31 mouse cellular contexts compared by ENCODE assay signal in genomic region chr2:59448921-59449320, GRCm38 (mm10). TPM values are rescaled to one million over a fixed set of nuclear protein-coding genes. Genes with fewer than 3 reads are reported as not detected.
"Had no signal": no experiment of that assay in that cellular context is flagged by ENCODE, and none has a peak within 500 bp of the region (broad histone marks: within the 10 kb centered on the region; RNA-seq: fewer than 3 reads in every experiment).

No protein-coding gene starts in this region.

- H3K9ac ChIP-seq: heart, embryonic 13.5 days; heart, embryonic 15.5 days; hindbrain, embryonic 13.5 days; hindbrain, embryonic 15.5 days; kidney, embryonic 15.5 days; limb, embryonic 13.5 days; limb, embryonic 15.5 days had no signal

- H3K27me3 ChIP-seq: heart, embryonic 13.5 days; heart, embryonic 15.5 days; hindbrain, embryonic 13.5 days; hindbrain, embryonic 15.5 days; kidney, embryonic 15.5 days; limb, embryonic 13.5 days; limb, embryonic 15.5 days had no signal

- H3K4me1 ChIP-seq: heart, embryonic 13.5 days; heart, embryonic 15.5 days; hindbrain, embryonic 13.5 days; hindbrain, embryonic 15.5 days; kidney, embryonic 15.5 days; limb, embryonic 15.5 days had no signal

- H3K9me3 ChIP-seq: heart, embryonic 13.5 days; heart, embryonic 15.5 days; hindbrain, embryonic 13.5 days; hindbrain, embryonic 15.5 days; kidney, embryonic 15.5 days; limb, embryonic 15.5 days had no signal

- DNase-seq: gastrocnemius, adult 2 months; gastrocnemius, postnatal 10 days; gastrocnemius, postnatal 25 days; heart, adult 2 months; heart, postnatal 14 days; heart, postnatal 36 days; kidney, adult 11 months; kidney, adult 2 months; kidney, adult 9 months; kidney, postnatal 14 days; kidney, postnatal 36 days; layer of hippocampus, adult 9-11 months; layer of hippocampus, postnatal 36 days; left cerebral cortex, postnatal 4 days had no signal

- H3K27ac ChIP-seq: gastrocnemius, adult 2 months; heart, adult 2 months; heart, embryonic 13.5 days; heart, embryonic 15.5 days; hindbrain, embryonic 13.5 days; hindbrain, embryonic 15.5 days; hindbrain, postnatal 0 days; kidney, embryonic 15.5 days; kidney, postnatal 0 days; limb, embryonic 13.5 days; limb, embryonic 15.5 days had no signal

- H3K4me3 ChIP-seq: gastrocnemius, adult 2 months; heart, adult 2 months; heart, embryonic 13.5 days; heart, embryonic 15.5 days; hindbrain, embryonic 13.5 days; hindbrain, embryonic 15.5 days; kidney, embryonic 15.5 days; limb, embryonic 13.5 days; limb, embryonic 15.5 days had no signal

- H3K4me2 ChIP-seq: heart, embryonic 11.5 days; heart, embryonic 13.5 days; heart, embryonic 15.5 days; hindbrain, embryonic 13.5 days; hindbrain, embryonic 15.5 days; kidney, embryonic 15.5 days; limb, embryonic 13.5 days; limb, embryonic 15.5 days had no signal

- H3K36me3 ChIP-seq: heart, embryonic 13.5 days; heart, embryonic 15.5 days; hindbrain, embryonic 13.5 days; hindbrain, embryonic 15.5 days; kidney, embryonic 15.5 days; limb, embryonic 13.5 days; limb, embryonic 15.5 days had no signal

- ATAC-seq: hindbrain, postnatal 0 days; intestine, embryonic 16.5 days had no signal

RNA-seq across cellular contexts. Expression of gene Dapl1, which starts 35.5 kb away (rescaled TPM):
- total RNA-seq: gastrocnemius, adult 2 months; gastrocnemius, postnatal 10 days; gastrocnemius, postnatal 25 days; gastrocnemius, postnatal 4 days; heart, adult 2 months; heart, postnatal 14 days; heart, postnatal 36 days; hematopoietic stem cell, adult 5-6 weeks; hindbrain, postnatal 0 days; layer of hippocampus, adult 18-20 months; layer of hippocampus, postnatal 14 days; layer of hippocampus, postnatal 36 days; liver, adult 2 months had no signal
- polyA plus RNA-seq: heart, adult 2 months; heart, embryonic 13.5 days; hindbrain, embryonic 13.5 days; intestine, embryonic 14.5 days; intestine, embryonic 16.5 days; liver, adult 2 months had no signal
